Mouse (Mus musculus) lung, postnatal 0 days (tissue): ENCODE measurements around the gene Zfp771.

Experiments
- CTCF ChIP-seq: IDR thresholded peaks from 2 replicates; pipeline ENCODE4 v1.5.1; 2016; ENCODE audit warnings: antibody characterized with exemption, mild to moderate bottlenecking
- EP300 ChIP-seq: IDR thresholded peaks from 2 replicates; pipeline ENCODE4 v1.6.1; 2016; ENCODE audit warnings: antibody characterized with exemption, mild to moderate bottlenecking, control low read depth

DNA sequence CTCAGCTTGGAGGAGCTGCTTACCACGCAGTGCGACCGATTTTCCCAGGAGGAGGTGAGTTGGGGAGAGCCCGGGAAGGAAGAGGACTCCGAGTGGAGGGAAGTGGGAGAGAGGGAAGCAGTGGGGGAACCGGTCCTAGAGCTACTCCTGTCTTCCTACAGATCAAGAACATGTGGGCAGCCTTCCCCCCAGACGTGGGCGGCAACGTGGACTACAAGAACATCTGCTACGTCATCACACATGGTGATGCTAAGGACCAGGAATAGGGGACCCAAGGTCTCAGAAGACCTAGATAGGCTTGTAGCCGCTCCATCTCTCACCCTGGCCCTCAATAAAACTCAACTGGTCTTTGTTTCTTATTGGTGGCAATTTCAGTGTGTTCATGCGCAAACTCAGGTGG, 30.1 kb upstream of the Zfp771 start:
- TF ChIP-seq CTCF (no peak), EP300 (no peak)
